In genomic region chr16:55838129-55838509, GRCm38 (mm10) we compare ENCODE assay signal across 8 mouse cellular contexts. TPM values are rescaled to one million over a fixed set of nuclear protein-coding genes. Genes with fewer than 3 reads are reported as not detected.
DNase-seq lines count a peak whose midpoint lies in the region; ATAC-seq and TF ChIP-seq lines count a peak whose summit lies in the region.

No protein-coding gene starts in this region.

- 14% methylated on average over 3 of the region's 3 CpGs for WGBS in embryonic facial prominence, embryonic 11.5 days
- 2% methylated on average over 3 of the region's 3 CpGs for WGBS in hindbrain, postnatal 0 days
- WGBS in midbrain, postnatal 0 days, result 8% methylated on average over 3 of the region's 3 CpGs

- H3K27ac ChIP-seq in left cerebral cortex, adult 2 months, result peak overlapping the region; percentile 96
- no peak overlapping the region for H3K27ac ChIP-seq in embryonic facial prominence, embryonic 11.5 days (replicated peaks; ENCODE audit: low read depth, low read length)
- 0 out of 2 replicates have a peak overlapping the region, but pooled peaks have one; percentile 80 for H3K27ac ChIP-seq in hindbrain, postnatal 0 days
- peak overlapping the region; percentile 69; the same call in 1 of the 2 replicates for H3K27ac ChIP-seq in midbrain, postnatal 0 days (ENCODE audit: low read depth, low read length)

- ATAC-seq in embryonic facial prominence, embryonic 11.5 days (replicated peaks; ENCODE audit: insufficient number of reproducible peaks, low FRiP score, low TSS enrichment, low read depth), result no peak
- ATAC-seq in hindbrain, postnatal 0 days, result no peak
- no peak for ATAC-seq in midbrain, postnatal 0 days (ENCODE audit: low FRiP score)

- no peaks in the 10 kb centered on the region for H3K9me3 ChIP-seq in embryonic facial prominence, embryonic 11.5 days (replicated peaks; ENCODE audit: control insufficient read depth, low read length)
- no peaks in the 10 kb centered on the region for H3K9me3 ChIP-seq in hindbrain, postnatal 0 days (ENCODE audit: low read length)
- no peaks in the 10 kb centered on the region for H3K9me3 ChIP-seq in midbrain, postnatal 0 days (ENCODE audit: low read length)

- H3K4me2 ChIP-seq in embryonic facial prominence, embryonic 11.5 days (ENCODE audit: low read depth, low read length), result peak overlapping the region; percentile 26
- H3K4me2 ChIP-seq in hindbrain, postnatal 0 days (ENCODE audit: low read depth, low read length), result peak overlapping the region; percentile 78
- H3K4me2 ChIP-seq in midbrain, postnatal 0 days (ENCODE audit: low read depth, low read length, poor library complexity, severe bottlenecking), result peak overlapping the region; percentile 74

- peak overlapping the region; percentile 88 for H3K9ac ChIP-seq in embryonic facial prominence, embryonic 11.5 days (replicated peaks; ENCODE audit: low read length)
- H3K9ac ChIP-seq in hindbrain, postnatal 0 days (replicated peaks; ENCODE audit: low read length), result peak overlapping the region; percentile 65
- peak overlapping the region; percentile 67 for H3K9ac ChIP-seq in midbrain, postnatal 0 days (replicated peaks; ENCODE audit: low read length, poor library complexity, severe bottlenecking)

- no peak for DNase-seq in left cerebral cortex, adult 2 months (ENCODE audit: extremely low spot score in 1 of 2, low spot score in 2 of 2)
- no peak for DNase-seq in left cerebral cortex, adult 11 months (ENCODE audit: low spot score)
- no peak for DNase-seq in embryonic facial prominence, embryonic 11.5 days (ENCODE audit: low spot score)
- DNase-seq in hindbrain, postnatal 0 days (ENCODE audit: low spot score), result no peak
- DNase-seq in midbrain, postnatal 0 days (ENCODE audit: low spot score), result no peak
- DNase-seq in adrenal gland, adult 18-20 months (ENCODE audit: low spot score in 2 of 2), result no peak
- no peak for DNase-seq in left cerebral cortex, postnatal 36 days (ENCODE audit: low spot score in 2 of 2)
- DNase-seq in adrenal gland, postnatal 14 days, result no peak

- no peak for TF ChIP-seq CTCF in left cerebral cortex, adult 2 months (IDR thresholded peaks at IDR 0.05)
- no peak for TF ChIP-seq CTCF in hindbrain, postnatal 0 days (IDR thresholded peaks at IDR 0.05; ENCODE audit: low read depth)
- no peak for TF ChIP-seq CTCF in midbrain, postnatal 0 days (IDR thresholded peaks at IDR 0.05)

- H3K27me3 ChIP-seq in embryonic facial prominence, embryonic 11.5 days (ENCODE audit: control insufficient read depth, insufficient read depth, low read length), result no peaks in the 10 kb centered on the region
- H3K27me3 ChIP-seq in hindbrain, postnatal 0 days (ENCODE audit: insufficient read depth, low read length), result no peaks in the 10 kb centered on the region
- H3K27me3 ChIP-seq in midbrain, postnatal 0 days (ENCODE audit: insufficient read depth, low read length), result no peaks in the 10 kb centered on the region

- peak overlapping the region; percentile 75 for H3K4me3 ChIP-seq in left cerebral cortex, adult 2 months
- H3K4me3 ChIP-seq in embryonic facial prominence, embryonic 11.5 days (ENCODE audit: low read depth, low read length), result peak overlapping the region; percentile 62
- peak overlapping the region; percentile 69 for H3K4me3 ChIP-seq in hindbrain, postnatal 0 days (ENCODE audit: low read length)
- peak overlapping the region; percentile 57 for H3K4me3 ChIP-seq in midbrain, postnatal 0 days (ENCODE audit: low read depth, low read length)

- H3K4me1 ChIP-seq in embryonic facial prominence, embryonic 11.5 days (ENCODE audit: control insufficient read depth, insufficient read depth, low read length), result no peaks in the 10 kb centered on the region
- no peaks in the 10 kb centered on the region; the same call in 1 of the 2 replicates for H3K4me1 ChIP-seq in hindbrain, postnatal 0 days (ENCODE audit: insufficient read depth, low read length)
- H3K4me1 ChIP-seq in midbrain, postnatal 0 days (ENCODE audit: insufficient read depth, low read length), result no peaks in the 10 kb centered on the region

- H3K36me3 ChIP-seq in embryonic facial prominence, embryonic 11.5 days (replicated peaks; ENCODE audit: control insufficient read depth, insufficient read depth, low read depth, low read length), result no peaks in the 10 kb centered on the region
- H3K36me3 ChIP-seq in hindbrain, postnatal 0 days (ENCODE audit: insufficient read depth, low read length), result no peaks in the 10 kb centered on the region
- H3K36me3 ChIP-seq in midbrain, postnatal 0 days (ENCODE audit: insufficient read depth, low read length), result no peaks in the 10 kb centered on the region

- intact Hi-C loops in left cerebral cortex, adult 2 months (cut with DNase I), result loop anchor here (2.0 kb wide), 1 partner anchor 15 kb away; no protein-coding TSS in a partner anchor
- intact Hi-C loops in left cerebral cortex, postnatal 36 days (cut with DNase I), result loop anchor here (1.0 to 10.0 kb wide), 2 partner anchors 16 to 283 kb away; no protein-coding TSS in a partner anchor

RNA-seq across cellular contexts. Expression of gene Nfkbiz, which starts 0.6 kb away (rescaled TPM):
- total RNA-seq in left cerebral cortex, adult 2 months (2021), result 1 to 10 TPM; 4.8 to 5.3 TPM
- 3.0 and 3.9 TPM in 2 replicates for polyA plus RNA-seq in embryonic facial prominence, embryonic 11.5 days (2014; fragmentation: Nextera tagmentation; extraction: Ambion mirVana)
- total RNA-seq in hindbrain, postnatal 0 days (2014; rRNA removed), result 3.0 and 3.3 TPM in 2 replicates
- 1.4 and 1.6 TPM in 2 replicates for polyA plus RNA-seq in hindbrain, postnatal 0 days (2015; fragmentation: Nextera tagmentation; extraction: Ambion mirVana)
- 2.6 and 3.2 TPM in 2 replicates for total RNA-seq in midbrain, postnatal 0 days (2014; rRNA removed)
- 0.96 and 1.3 TPM in 2 replicates for polyA plus RNA-seq in midbrain, postnatal 0 days (2015; fragmentation: Nextera tagmentation; extraction: Ambion mirVana)
- 1 to 10 TPM; 4.2 to 6.2 TPM for total RNA-seq in adrenal gland, adult 18-20 months (2021)
- total RNA-seq in left cerebral cortex, postnatal 36 days (2021), result 1 to 10 TPM; 2.9 to 3.8 TPM
- 8.6 and 9.9 TPM in 2 replicates for total RNA-seq in adrenal gland, postnatal 14 days (2021)

RNA-seq across cellular contexts. Expression of gene Nxpe3, which starts 57.0 kb away (rescaled TPM):
- total RNA-seq in left cerebral cortex, adult 2 months (2021), result 10 to 100 TPM in 1 of 2 experiments, 1 to 10 TPM in 1; 9.4 to 10.9 TPM
- polyA plus RNA-seq in embryonic facial prominence, embryonic 11.5 days (2014; fragmentation: Nextera tagmentation; extraction: Ambion mirVana), result 1.2 and 1.3 TPM in 2 replicates
- total RNA-seq in hindbrain, postnatal 0 days (2014; rRNA removed), result 1.8 and 2.4 TPM in 2 replicates
- 0.84 and 1.1 TPM in 2 replicates for polyA plus RNA-seq in hindbrain, postnatal 0 days (2015; fragmentation: Nextera tagmentation; extraction: Ambion mirVana)
- total RNA-seq in midbrain, postnatal 0 days (2014; rRNA removed), result 2.0 and 2.7 TPM in 2 replicates
- 0.77 and 1.1 TPM in 2 replicates for polyA plus RNA-seq in midbrain, postnatal 0 days (2015; fragmentation: Nextera tagmentation; extraction: Ambion mirVana)
- total RNA-seq in adrenal gland, adult 18-20 months (2021), result 1 to 10 TPM; 1.4 to 1.6 TPM
- 10 to 100 TPM in 1 of 2 experiments, 1 to 10 TPM in 1; 9.9 to 11.4 TPM for total RNA-seq in left cerebral cortex, postnatal 36 days (2021)
- 1.6 and 2.6 TPM in 2 replicates for total RNA-seq in adrenal gland, postnatal 14 days (2021)

Comparison
In these comparisons a context has a peak if more than half of its experiments do, and no peak if none do; other contexts are left out.
1. H3K4me2 ChIP-seq: peak in every context shown above with its lines; median percentile 78 in hindbrain, postnatal 0 days; 74 in midbrain, postnatal 0 days; 26 in embryonic facial prominence, embryonic 11.5 days.